Mouse (Mus musculus) spleen, adult 2 months (tissue): ENCODE measurements around the gene Dbndd1. TPM values are rescaled to one million over a fixed set of nuclear protein-coding genes. Genes with fewer than 3 reads are reported as not detected.
"Not testable (repeated sequence)": the region's sequence is repeated elsewhere in the genome, so short reads cannot be mapped to it uniquely, and the experiment has no call there.

Experiments used
- DNase-seq, 2 experiments: peaks; one replicate each; pipeline versions ENCODE4 v3.0.0 to v3.0.0-alpha.2; 2012 to 2021; ENCODE audit warnings: low spot score in 2 of 2, low read depth in 1 of 2
- H3K27ac ChIP-seq: fragments of 200-500 bp; 2 replicates; pipeline ENCODE4 v1.5.1; 2012; ENCODE audit warnings: low read length, inconsistent platforms; ENCODE audit not compliant: insufficient read depth
- H3K27me3 ChIP-seq: fragments of 200-500 bp; 2 replicates; pipeline ENCODE4 v1.6.1; 2012; ENCODE audit warnings: mild to moderate bottlenecking, moderate library complexity, low read length, inconsistent platforms; ENCODE audit not compliant: control insufficient read depth, insufficient read depth
- H3K36me3 ChIP-seq: fragments of 200-500 bp; 2 replicates; pipeline ENCODE4 v1.6.1; 2012; ENCODE audit warnings: mild to moderate bottlenecking, low read length, inconsistent platforms; ENCODE audit not compliant: control insufficient read depth, insufficient read depth
- H3K4me1 ChIP-seq: fragments of 200-500 bp; 2 replicates; pipeline ENCODE4 v1.6.1; 2011; ENCODE audit warnings: inconsistent platforms; ENCODE audit not compliant: control insufficient read depth, insufficient read depth, insufficient read length
- H3K4me3 ChIP-seq: fragments of 200-500 bp; 2 replicates; pipeline ENCODE4 v1.5.1; 2011; ENCODE audit warnings: mild to moderate bottlenecking, inconsistent platforms; ENCODE audit not compliant: insufficient read depth, insufficient read length; ENCODE audit errors: extremely low read depth
- CTCF ChIP-seq: fragments of 200-500 bp; IDR thresholded peaks from 2 replicates; pipeline ENCODE4 v1.5.1; 2011; ENCODE audit warnings: mild to moderate bottlenecking, inconsistent platforms; ENCODE audit not compliant: insufficient read depth, insufficient read length, insufficient replicate concordance; ENCODE audit errors: extremely low read depth
- POLR2A ChIP-seq: fragments of 200-500 bp; IDR thresholded peaks from 2 replicates; pipeline ENCODE4 v1.6.1; 2011; ENCODE audit warnings: low read depth, low read length, inconsistent platforms
- WGBS: fragments of 180-500 bp; shearing (Covaris S2); methylation state at CpG from one replicate; pipeline ENCODE4 v1.1.7; 2018; 5-methylcytosine and 5-hydroxymethylcytosine counted together
- polyA plus RNA-seq: library from polyadenylated mRNA; depleted of rRNA; stranded (reverse); fragments of >200 nt; gene quantifications from 2 replicates; pipeline ENCODE4 v1.2.3, GENCODE M21; 2012

Dbndd1 gene
- polyA plus RNA-seq, 1 experiment: not detected

- DNase-seq: no peak
- TF ChIP-seq POLR2A: no peak
- no peak for TF ChIP-seq CTCF
- Histone ChIP-seq H3K36me3 (peaks cover 63% of the 10 kb centered on the region), H3K4me1 (no peaks in the 10 kb centered on the region), H3K27ac (no peak overlapping the region), H3K27me3 (no peaks in the 10 kb centered on the region), H3K4me3 (no peak overlapping the region)
- 94% methylated on average over 9 of the region's 9 CpGs for WGBS
Observed at GRCm38 (mm10) chr8:123492898-123493297, 22.4 kb downstream of the Dbndd1 start.

- DNase-seq: no peak
- H3K4me3 ChIP-seq: no peak overlapping the region
- H3K27ac ChIP-seq: no peak overlapping the region
- no peaks in the 10 kb centered on the region for H3K27me3 ChIP-seq
- no peaks in the 10 kb centered on the region for H3K4me1 ChIP-seq
- H3K36me3 ChIP-seq: peaks cover 67% of the 10 kb centered on the region
- WGBS: 84% methylated on average over 15 of the region's 15 CpGs
- TF ChIP-seq CTCF: no peak
- TF ChIP-seq POLR2A: no peak
Observed at GRCm38 (mm10) chr8:123491280-123492075, 23.8 kb downstream of the Dbndd1 start.

- no peaks in the 10 kb centered on the region for H3K27me3 ChIP-seq
- H3K27ac ChIP-seq: no peak overlapping the region
- TF ChIP-seq POLR2A (no peak), CTCF (no peak)
- no peak for DNase-seq
- H3K4me3 ChIP-seq: no peak overlapping the region
- 95% methylated on average over 7 of the region's 7 CpGs for WGBS
- no peaks in the 10 kb centered on the region; the same call in 1 of the 2 replicates for H3K4me1 ChIP-seq
- H3K36me3 ChIP-seq: peaks cover 26% of the 10 kb centered on the region
Observed at GRCm38 (mm10) chr8:123482627-123483026, 32.6 kb downstream of the Dbndd1 start.

GRCm38 (mm10) chr8:123478456-123479218 is 36.6 kb downstream of the Dbndd1 start:
- 26% methylated on average over 16 of the region's 16 CpGs for WGBS
- Histone ChIP-seq H3K27ac (no peak overlapping the region; the same call in 1 of the 2 replicates), H3K36me3 (peaks cover 2% of the 10 kb centered on the region), H3K4me3 (peak overlapping the region; percentile 88), H3K4me1 (peaks cover 4% of the 10 kb centered on the region; the same call in 1 of the 2 replicates), H3K27me3 (no peaks in the 10 kb centered on the region)
- DNase-seq: peak in 1 of 2 experiments; percentile 15
- TF ChIP-seq POLR2A (no peak), CTCF (no peak)

- TF ChIP-seq CTCF (no peak), POLR2A (no peak; the same call in none of the 2 replicates)
- H3K4me1 ChIP-seq: peaks cover 4% of the 10 kb centered on the region; the same call in 1 of the 2 replicates
- peak; percentile 72 to 90 for DNase-seq
- H3K27me3 ChIP-seq: no peaks in the 10 kb centered on the region
- H3K27ac ChIP-seq: peak within 1 kb of the TSS; percentile 90
- H3K36me3 ChIP-seq: peaks cover 2% of the 10 kb centered on the region
- peak within 1 kb of the TSS; percentile 88 for H3K4me3 ChIP-seq
- WGBS: under 1% methylated on average over 57 of the region's 58 CpGs
Observed at GRCm38 (mm10) chr8:123477737-123478258, 37.5 kb downstream of the Dbndd1 start, which contains the start of gene Afg3l1. Afg3l1 (plus strand) TSS chr8:123477903.

- WGBS: 12% methylated on average over 34 of the region's 34 CpGs
- Histone ChIP-seq H3K36me3 (peaks cover 2% of the 10 kb centered on the region), H3K4me1 (peaks cover 4% of the 10 kb centered on the region; the same call in 1 of the 2 replicates), H3K27me3 (no peaks in the 10 kb centered on the region), H3K4me3 (peak overlapping the region; percentile 88), H3K27ac (peak overlapping the region; percentile 6; the same call in 1 of the 2 replicates)
- DNase-seq: no peak
- TF ChIP-seq CTCF (no peak), POLR2A (no peak)
Observed at GRCm38 (mm10) chr8:123476911-123477736, 38.1 kb downstream of the Dbndd1 start.

GRCm38 (mm10) chr8:123474549-123474948 is 40.7 kb downstream of the Dbndd1 start:
- H3K4me1 ChIP-seq, DNase-seq, H3K36me3 ChIP-seq, H3K4me3 ChIP-seq, H3K27ac ChIP-seq, H3K27me3 ChIP-seq: not testable (repeated sequence)
- WGBS: 13% methylated on average over 5 of the region's 5 CpGs

GRCm38 (mm10) chr8:123472991-123473390 is 42.3 kb downstream of the Dbndd1 start:
- not testable (repeated sequence) for H3K27me3 ChIP-seq, H3K4me3 ChIP-seq, H3K4me1 ChIP-seq, H3K36me3 ChIP-seq, DNase-seq, H3K27ac ChIP-seq
- 92% methylated on average over 6 of the region's 6 CpGs for WGBS
